Mouse (Mus musculus): ENCODE data around the gene Wdr89. TPM values are rescaled to one million over a fixed set of nuclear protein-coding genes. Genes with fewer than 3 reads are reported as not detected.
"Not testable (repeated sequence)": the region's sequence is repeated elsewhere in the genome, so short reads cannot be mapped to it uniquely, and the experiment has no call there.

Gene Wdr89
- 14.0 and 14.5 TPM in 2 replicates for polyA plus RNA-seq (2014; fragmentation: Nextera tagmentation; extraction: Ambion mirVana)

- Histone ChIP-seq H3K4me2 (peak within 1 kb of the TSS; percentile 80), H3K36me3 (ENCODE audit: insufficient read depth) (no peaks in the 10 kb centered on the region), H3K27me3 (ENCODE audit: insufficient read depth, low read length) (no peaks in the 10 kb centered on the region), H3K9me3 (ENCODE audit: low read depth, low read length) (no peaks in the 10 kb centered on the region), H3K9ac (peak within 1 kb of the TSS; percentile 70), H3K4me3 (ENCODE audit: low read depth, low read length) (peak within 1 kb of the TSS; percentile 69), H3K27ac (ENCODE audit: low read depth) (peak within 1 kb of the TSS; percentile 90), H3K4me1 (ENCODE audit: insufficient read depth) (0 out of 2 replicates have a peak, but pooled peaks cover 6% of the 10 kb centered on the region)
- ATAC-seq (ENCODE audit: insufficient read depth) (peak; percentile 99), DNase-seq (peak; percentile 100)
- peak; percentile 50 for TF ChIP-seq CTCF (IDR thresholded peaks at IDR 0.05; ENCODE audit: low read depth)
- under 1% methylated on average over 55 of the region's 55 CpGs for WGBS
Observed at GRCm38 (mm10) chr12:75669258-75670106, at the start of gene Wdr89. Gene Wdr89 (minus strand): TSS chr12:75669537.

- H3K9me3 ChIP-seq (ENCODE audit: low read depth, low read length) = no peaks in the 10 kb centered on the region
- H3K27me3 ChIP-seq (ENCODE audit: insufficient read depth, low read length) = no peaks in the 10 kb centered on the region
- no peak for TF ChIP-seq CTCF (IDR thresholded peaks at IDR 0.05; ENCODE audit: low read depth)
- H3K27ac ChIP-seq (ENCODE audit: low read depth) = no peak overlapping the region
- H3K4me2 ChIP-seq = no peak overlapping the region
- H3K36me3 ChIP-seq (ENCODE audit: insufficient read depth) = 0 out of 2 replicates have a peak, but pooled peaks cover 9% of the 10 kb centered on the region
- no peak overlapping the region for H3K4me3 ChIP-seq (ENCODE audit: low read depth, low read length)
- WGBS = 53% methylated on average over 9 of the region's 9 CpGs
- H3K9ac ChIP-seq = no peak overlapping the region
- no peaks in the 10 kb centered on the region for H3K4me1 ChIP-seq (ENCODE audit: insufficient read depth)
- DNase-seq (no peak), ATAC-seq (ENCODE audit: insufficient read depth) (no peak)
Observed at GRCm38 (mm10) chr12:75713596-75713995, 44.3 kb upstream of the Wdr89 start.

- not testable (repeated sequence) for H3K27me3 ChIP-seq (ENCODE audit: insufficient read depth, low read length); H3K36me3 ChIP-seq (ENCODE audit: insufficient read depth); H3K4me2 ChIP-seq; H3K9ac ChIP-seq; H3K9me3 ChIP-seq (ENCODE audit: low read depth, low read length); H3K4me1 ChIP-seq (ENCODE audit: insufficient read depth); H3K27ac ChIP-seq (ENCODE audit: low read depth); DNase-seq; H3K4me3 ChIP-seq (ENCODE audit: low read depth, low read length); ATAC-seq (ENCODE audit: insufficient read depth)
- WGBS = 84% methylated on average over 7 of the region's 7 CpGs
Observed at GRCm38 (mm10) chr12:75712905-75713304, 43.6 kb upstream of the Wdr89 start.

GRCm38 (mm10) chr12:75710596-75711376, 41.4 kb upstream of the Wdr89 start:
- 84% methylated on average over 9 of the region's 9 CpGs for WGBS
- no peak for ATAC-seq (ENCODE audit: insufficient read depth)
- no peak for DNase-seq

GRCm38 (mm10) chr12:75709506-75709905, 40.2 kb upstream of the Wdr89 start:
- no peak for DNase-seq
- no peak for ATAC-seq (ENCODE audit: insufficient read depth)
- Histone ChIP-seq H3K36me3 (ENCODE audit: insufficient read depth) (no peaks in the 10 kb centered on the region), H3K9ac (no peak overlapping the region), H3K9me3 (ENCODE audit: low read depth, low read length) (no peaks in the 10 kb centered on the region), H3K4me3 (ENCODE audit: low read depth, low read length) (no peak overlapping the region), H3K4me2 (no peak overlapping the region), H3K4me1 (ENCODE audit: insufficient read depth) (no peaks in the 10 kb centered on the region), H3K27me3 (ENCODE audit: insufficient read depth, low read length) (no peaks in the 10 kb centered on the region), H3K27ac (ENCODE audit: low read depth) (no peak overlapping the region)
- WGBS = 83% methylated on average over 2 of the region's 2 CpGs
- no peak for TF ChIP-seq CTCF (IDR thresholded peaks at IDR 0.05; ENCODE audit: low read depth)

More at GRCm38 (mm10) chr12:75710596-75711376, 41.4 kb upstream of the Wdr89 start:
- H3K4me1 ChIP-seq (ENCODE audit: insufficient read depth) = no peaks in the 10 kb centered on the region
- no peaks in the 10 kb centered on the region for H3K9me3 ChIP-seq (ENCODE audit: low read depth, low read length)
- H3K9ac ChIP-seq = no peak overlapping the region
- H3K27me3 ChIP-seq (ENCODE audit: insufficient read depth, low read length) = no peaks in the 10 kb centered on the region
- H3K36me3 ChIP-seq (ENCODE audit: insufficient read depth) = 0 out of 2 replicates have a peak, but pooled peaks cover 4% of the 10 kb centered on the region
- H3K4me3 ChIP-seq (ENCODE audit: low read depth, low read length) = no peak overlapping the region
- H3K4me2 ChIP-seq = no peak overlapping the region
- no peak overlapping the region for H3K27ac ChIP-seq (ENCODE audit: low read depth)
- no peak for TF ChIP-seq CTCF (IDR thresholded peaks at IDR 0.05; ENCODE audit: low read depth)

GRCm38 (mm10) chr12:75706670-75707069, 37.3 kb upstream of the Wdr89 start:
- Histone ChIP-seq H3K4me1 (ENCODE audit: insufficient read depth) (no peaks in the 10 kb centered on the region), H3K27me3 (ENCODE audit: insufficient read depth, low read length) (no peaks in the 10 kb centered on the region), H3K4me2 (no peak overlapping the region), H3K4me3 (ENCODE audit: low read depth, low read length) (no peak overlapping the region), H3K9me3 (ENCODE audit: low read depth, low read length) (no peaks in the 10 kb centered on the region), H3K27ac (ENCODE audit: low read depth) (no peak overlapping the region), H3K9ac (no peak overlapping the region), H3K36me3 (ENCODE audit: insufficient read depth) (no peaks in the 10 kb centered on the region)
- ATAC-seq (ENCODE audit: insufficient read depth) (no peak), DNase-seq (no peak)
- no peak for TF ChIP-seq CTCF (IDR thresholded peaks at IDR 0.05; ENCODE audit: low read depth)
- WGBS = 65% methylated on average over 7 of the region's 7 CpGs

- no peaks in the 10 kb centered on the region for H3K27me3 ChIP-seq (ENCODE audit: insufficient read depth, low read length)
- no peak for TF ChIP-seq CTCF (IDR thresholded peaks at IDR 0.05; ENCODE audit: low read depth)
- 75% methylated on average over 3 of the region's 3 CpGs for WGBS
- H3K4me1 ChIP-seq (ENCODE audit: insufficient read depth) = no peaks in the 10 kb centered on the region
- H3K36me3 ChIP-seq (ENCODE audit: insufficient read depth) = no peaks in the 10 kb centered on the region
- H3K4me3 ChIP-seq (ENCODE audit: low read depth, low read length) = no peak overlapping the region
- DNase-seq = no peak
- no peak for ATAC-seq (ENCODE audit: insufficient read depth)
- H3K9ac ChIP-seq = no peak overlapping the region
- no peaks in the 10 kb centered on the region; the same call in 1 of the 2 replicates for H3K9me3 ChIP-seq (ENCODE audit: low read depth, low read length)
- H3K27ac ChIP-seq (ENCODE audit: low read depth) = no peak overlapping the region
- H3K4me2 ChIP-seq = no peak overlapping the region
Observed at GRCm38 (mm10) chr12:75702739-75703122, 33.4 kb upstream of the Wdr89 start.
